Mouse (Mus musculus) cerebellum, adult 2 months (tissue): ENCODE measurements at regions not wholly inside any gene's neighbourhood (a gene's known extent, or its start where the extent isn't known, plus 50 kb on each side); places are given as distances from the start of the nearest gene placed in this dataset.

Experiments
- DNase-seq, 2 experiments: peaks; one replicate each; pipeline ENCODE4 v3.0.0; 2021
- H3K27ac ChIP-seq: fragments of 200-500 bp; 2 replicates; pipeline ENCODE4 v1.5.1; 2012; ENCODE audit warnings: low read length, control low read depth, inconsistent platforms; ENCODE audit not compliant: insufficient read depth
- H3K27me3 ChIP-seq: fragments of 200-500 bp; 2 replicates; pipeline ENCODE4 v1.6.1; 2012; ENCODE audit warnings: inconsistent platforms, mild to moderate bottlenecking, low read length, moderate library complexity; ENCODE audit not compliant: control insufficient read depth, insufficient read depth
- H3K4me1 ChIP-seq: fragments of 200-500 bp; 2 replicates; pipeline ENCODE4 v1.6.1; 2011; ENCODE audit warnings: low read length; ENCODE audit not compliant: control insufficient read depth, insufficient read depth
- H3K4me3 ChIP-seq: fragments of 200-500 bp; replicated peaks from 2 replicates; pipeline ENCODE3; 2011; ENCODE audit warnings: mild to moderate bottlenecking, low read depth, low read length, control low read depth; ENCODE audit not compliant: insufficient read depth
- CTCF ChIP-seq: fragments of 200-500 bp; IDR thresholded peaks from 2 replicates; pipeline ENCODE4 v1.5.1; 2011; ENCODE audit warnings: low read depth, mild to moderate bottlenecking, control low read depth, low read length, moderate library complexity, borderline replicate concordance; ENCODE audit not compliant: insufficient read depth
- POLR2A ChIP-seq: fragments of 200-500 bp; IDR thresholded peaks from 2 replicates; pipeline ENCODE4 v1.6.1; 2011; ENCODE audit warnings: low read length, control low read depth, borderline replicate concordance; ENCODE audit not compliant: insufficient read depth
- WGBS: fragments of 180-500 bp; shearing (Covaris S2); methylation state at CpG from one replicate; pipeline ENCODE4 v1.1.7; 2018; 5-methylcytosine and 5-hydroxymethylcytosine counted together

DNA sequence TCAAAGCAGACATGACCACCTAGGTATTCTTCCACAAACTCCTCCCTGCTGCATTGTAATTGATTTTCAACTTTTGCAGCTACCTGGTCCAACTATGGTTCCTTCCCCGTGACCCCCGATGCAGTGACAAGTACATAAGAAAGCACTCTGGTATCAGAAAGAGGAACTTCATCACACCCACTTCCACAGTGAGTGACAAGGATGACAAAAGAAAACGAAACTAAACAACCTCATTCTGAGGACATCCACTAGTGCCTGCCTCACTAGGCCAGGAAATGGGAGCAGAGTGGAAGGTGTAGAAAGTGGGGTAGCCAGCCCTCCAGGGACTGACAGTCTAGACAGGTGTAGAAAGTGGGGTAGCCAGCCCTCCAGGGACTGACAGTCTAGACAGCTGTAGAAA is 158.2 kb upstream of the Ogfrl1 start:
- no peak for DNase-seq
- TF ChIP-seq POLR2A (no peak), CTCF (no peak)
- Histone ChIP-seq H3K4me3 (no peak overlapping the region), H3K27me3 (no peaks in the 10 kb centered on the region), H3K4me1 (no peaks in the 10 kb centered on the region), H3K27ac (no peak overlapping the region)
- WGBS: 89% methylated on average over 3 of the region's 3 CpGs

- Histone ChIP-seq H3K27me3 (no peaks in the 10 kb centered on the region), H3K4me1 (no peaks in the 10 kb centered on the region), H3K4me3 (no peak overlapping the region), H3K27ac (no peak overlapping the region)
- TF ChIP-seq POLR2A (no peak), CTCF (no peak)
- 11% methylated on average over 5 of the region's 5 CpGs for WGBS
- peak in 1 of 2 experiments; percentile 31 for DNase-seq
Observed at GRCm38 (mm10) chr1:23568106-23568505, 170.5 kb upstream of the Ogfrl1 start.

- H3K27me3 ChIP-seq: no peaks in the 10 kb centered on the region
- TF ChIP-seq CTCF (no peak), POLR2A (no peak)
- H3K4me1 ChIP-seq: no peaks in the 10 kb centered on the region
- DNase-seq: no peak
- 86% methylated on average over 7 of the region's 7 CpGs for WGBS
- H3K4me3 ChIP-seq: no peak overlapping the region
- no peak overlapping the region for H3K27ac ChIP-seq
Observed at GRCm38 (mm10) chr1:23574461-23574860, 176.9 kb upstream of the Ogfrl1 start.

- Histone ChIP-seq H3K4me1 (no peaks in the 10 kb centered on the region), H3K27ac (no peak overlapping the region), H3K27me3 (no peaks in the 10 kb centered on the region), H3K4me3 (no peak overlapping the region)
- no peak for TF ChIP-seq POLR2A
- TF ChIP-seq CTCF: no peak
- DNase-seq: peak in 1 of 2 experiments; percentile 54
Observed at GRCm38 (mm10) chr1:23575005-23575404, 177.4 kb upstream of the Ogfrl1 start.

DNA sequence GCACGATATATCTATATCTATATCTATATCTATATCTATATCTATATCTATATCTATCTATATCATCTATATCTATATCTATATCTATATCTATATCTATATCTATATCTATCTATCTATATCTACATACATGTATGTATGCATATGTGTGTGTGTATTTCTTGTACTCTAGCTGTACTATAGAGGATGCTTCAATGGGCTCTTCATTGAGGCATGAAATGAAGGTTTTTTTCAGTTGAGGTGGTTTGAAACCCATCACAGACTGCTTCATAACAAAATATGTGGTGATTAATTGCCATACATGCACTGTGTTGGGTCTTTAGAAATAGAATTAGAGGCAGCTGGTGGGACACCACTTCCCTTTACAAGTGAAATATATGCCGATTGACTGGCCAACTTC is 177.9 kb upstream of the Ogfrl1 start:
- DNase-seq: no peak
- TF ChIP-seq POLR2A (no peak), CTCF (no peak)
- Histone ChIP-seq H3K27ac (no peak overlapping the region), H3K4me3 (no peak overlapping the region), H3K4me1 (no peaks in the 10 kb centered on the region), H3K27me3 (no peaks in the 10 kb centered on the region)
- WGBS: 94% methylated on average over 2 of the region's 2 CpGs

- Histone ChIP-seq H3K27ac (no peak overlapping the region), H3K4me3 (no peak overlapping the region), H3K27me3 (no peaks in the 10 kb centered on the region), H3K4me1 (no peaks in the 10 kb centered on the region)
- 82% methylated on average over 5 of the region's 5 CpGs for WGBS
- TF ChIP-seq CTCF (no peak), POLR2A (no peak)
- DNase-seq: no peak
Observed at GRCm38 (mm10) chr1:23576150-23576549, 178.6 kb upstream of the Ogfrl1 start.

GRCm38 (mm10) chr1:23589414-23589942 is 172.1 kb upstream of the B3gat2 start:
- Histone ChIP-seq H3K4me1 (no peaks in the 10 kb centered on the region), H3K27ac (no peak overlapping the region), H3K4me3 (no peak overlapping the region), H3K27me3 (no peaks in the 10 kb centered on the region)
- no peak for DNase-seq
- TF ChIP-seq CTCF (no peak), POLR2A (no peak)
- 74% methylated on average over 6 of the region's 6 CpGs for WGBS

GRCm38 (mm10) chr1:23602710-23603291 is 158.8 kb upstream of the B3gat2 start:
- H3K27me3 ChIP-seq: no peaks in the 10 kb centered on the region
- TF ChIP-seq CTCF (no peak), POLR2A (no peak)
- H3K4me3 ChIP-seq: no peak overlapping the region
- H3K4me1 ChIP-seq: no peaks in the 10 kb centered on the region
- DNase-seq: no peak
- H3K27ac ChIP-seq: no peak overlapping the region
- 85% methylated on average over 4 of the region's 4 CpGs for WGBS

DNA sequence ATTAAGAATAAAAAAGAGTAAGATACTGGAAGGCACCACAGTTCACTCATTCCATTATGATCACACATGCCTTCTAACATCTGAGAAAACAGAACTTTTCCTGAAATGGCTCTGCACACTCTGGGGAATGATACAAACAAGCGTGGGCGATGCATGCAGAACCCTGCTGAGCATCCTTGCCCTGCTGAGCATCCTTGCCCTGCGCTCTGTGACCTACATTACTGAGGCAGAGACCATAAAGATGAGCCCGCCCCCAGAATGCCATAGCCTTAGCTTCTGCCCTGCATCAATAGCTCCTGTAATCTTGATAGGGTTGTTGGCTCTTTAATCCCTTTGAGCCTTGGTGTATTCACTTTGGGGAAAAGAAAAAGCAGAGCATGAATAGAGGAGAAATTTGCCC is 132.2 kb upstream of the B3gat2 start:
- peaks cover 7% of the 10 kb centered on the region for H3K4me1 ChIP-seq
- TF ChIP-seq POLR2A (no peak), CTCF (no peak)
- peak; percentile 53 to 75 for DNase-seq
- 3% methylated on average over 4 of the region's 4 CpGs for WGBS
- no peaks in the 10 kb centered on the region for H3K27me3 ChIP-seq
- H3K4me3 ChIP-seq: no peak overlapping the region
- no peak overlapping the region for H3K27ac ChIP-seq
